Mouse (Mus musculus) kidney, postnatal 0 days (tissue): ENCODE measurements around the gene Sox2. TPM values are rescaled to one million over a fixed set of nuclear protein-coding genes. Genes with fewer than 3 reads are reported as not detected.

ENCODE experiments used
- ATAC-seq: fragments of 200-750 bp; cut with Nextera tagmentation; replicated peaks from 2 replicates; pipeline ENCODE4 v1.8.0; 2017; ENCODE audit warnings: low read depth, moderate number of reproducible peaks, moderate TSS enrichment, moderate library complexity; ENCODE audit not compliant: low FRiP score
- DNase-seq: peaks from one replicate; pipeline ENCODE4 v3.0.0-alpha.2; 2016; ENCODE audit warnings: low spot score
- H3K27ac ChIP-seq: fragments of 300-500 bp; sonication (generic); 2 replicates; pipeline ENCODE4 v1.5.1; 2014; ENCODE audit warnings: mild to moderate bottlenecking
- H3K27me3 ChIP-seq: fragments of 300-500 bp; sonication (generic); 2 replicates; pipeline ENCODE4 v1.6.1; 2014; ENCODE audit warnings: low read length, mixed read lengths; ENCODE audit not compliant: insufficient read depth
- H3K36me3 ChIP-seq: fragments of 300-500 bp; sonication (generic); 2 replicates; pipeline ENCODE4 v1.6.1; 2014; ENCODE audit warnings: low read length, mixed read lengths; ENCODE audit not compliant: insufficient read depth
- H3K4me1 ChIP-seq: fragments of 300-500 bp; sonication (generic); replicated peaks from 2 replicates; pipeline ENCODE4 v1.6.1; 2014; ENCODE audit warnings: antibody characterized with exemption, low read length, mixed read lengths; ENCODE audit not compliant: insufficient read depth
- H3K4me2 ChIP-seq: fragments of 300-500 bp; sonication (generic); 2 replicates; pipeline ENCODE4 v1.6.1; 2014; ENCODE audit warnings: mild to moderate bottlenecking, low read length, moderate library complexity, mixed read lengths
- H3K4me3 ChIP-seq: fragments of 300-500 bp; sonication (generic); replicated peaks from 2 replicates; pipeline ENCODE4 v1.5.1; 2014; ENCODE audit warnings: low read depth, low read length
- H3K9ac ChIP-seq: fragments of 300-500 bp; sonication (generic); 2 replicates; pipeline ENCODE4 v1.6.1; 2014; ENCODE audit warnings: low read depth, low read length
- H3K9me3 ChIP-seq: fragments of 300-500 bp; sonication (generic); replicated peaks from 2 replicates; pipeline ENCODE4 v1.6.1; 2016; ENCODE audit warnings: low read length, inconsistent platforms, mixed read lengths
- CTCF ChIP-seq: IDR thresholded peaks from 2 replicates; pipeline ENCODE4 v1.5.1; 2016; ENCODE audit warnings: antibody characterized with exemption, low read depth, mild to moderate bottlenecking, moderate library complexity
- WGBS: fragments of 180-500 bp; shearing (Covaris S2); extraction: QIAGEN DNeasy Blood & Tissue Kit; methylation state at CpG from one replicate; pipeline ENCODE4 v1.1.7; 2014; 5-methylcytosine and 5-hydroxymethylcytosine counted together
- polyA plus RNA-seq: library from polyadenylated mRNA; unstranded; fragments of >200 nt; fragmentation: Nextera tagmentation; extraction: Ambion mirVana; gene quantifications from 2 replicates; pipeline ENCODE4 v1.2.1, GENCODE M21; 2015

The Sox2 gene
- polyA plus RNA-seq, 1 experiment from 2014 or later = not detected

GRCm38 (mm10) chr3:34658241-34658965 lies 8.2 kb downstream of the Sox2 start:
- ATAC-seq = no peak
- no peak for DNase-seq
- H3K27me3 ChIP-seq = peaks cover 99% of the 10 kb centered on the region
- no peak overlapping the region for H3K27ac ChIP-seq
- no peaks in the 10 kb centered on the region for H3K36me3 ChIP-seq
- H3K4me1 ChIP-seq = no peaks in the 10 kb centered on the region
- no peak overlapping the region for H3K4me3 ChIP-seq
- H3K9me3 ChIP-seq = no peaks in the 10 kb centered on the region
- TF ChIP-seq CTCF = no peak
- WGBS = 56% methylated on average over 7 of the region's 7 CpGs
- no peak overlapping the region for H3K9ac ChIP-seq
- H3K4me2 ChIP-seq = no peak overlapping the region

- 61% methylated on average over 8 of the region's 8 CpGs for WGBS
- Histone ChIP-seq H3K27me3 (peaks cover 99% of the 10 kb centered on the region), H3K9me3 (no peaks in the 10 kb centered on the region), H3K36me3 (no peaks in the 10 kb centered on the region), H3K4me2 (no peak overlapping the region), H3K4me3 (no peak overlapping the region), H3K9ac (no peak overlapping the region), H3K4me1 (peaks cover 4% of the 10 kb centered on the region), H3K27ac (no peak overlapping the region)
- no peak for ATAC-seq
- no peak for DNase-seq
- TF ChIP-seq CTCF = no peak
These were observed 8.8 kb downstream of the Sox2 start for GRCm38 (mm10) chr3:34658966-34659535.

DNA sequence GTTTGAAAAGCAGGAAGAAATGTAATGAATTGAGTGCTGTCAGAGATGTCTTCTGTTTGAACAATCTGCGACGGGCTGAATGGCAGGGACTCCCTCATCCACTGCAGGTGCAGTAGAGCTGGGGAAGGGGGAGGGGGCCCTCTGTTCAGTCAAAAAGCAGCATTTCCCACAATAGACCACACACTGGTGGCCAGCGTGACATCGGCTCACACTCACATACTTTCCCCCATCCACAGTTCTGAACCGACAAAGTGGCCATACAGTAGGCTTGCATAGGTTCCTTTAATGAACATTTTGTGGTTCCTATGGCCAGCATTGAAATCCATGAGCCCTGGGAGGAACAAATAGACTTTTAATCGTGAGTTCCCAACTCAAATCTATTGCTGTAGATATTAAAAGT lies 9.7 kb downstream of the Sox2 start:
- Histone ChIP-seq H3K27ac (no peak overlapping the region), H3K27me3 (peaks cover 98% of the 10 kb centered on the region), H3K4me1 (peaks cover 12% of the 10 kb centered on the region), H3K36me3 (no peaks in the 10 kb centered on the region), H3K9ac (no peak overlapping the region), H3K9me3 (no peaks in the 10 kb centered on the region), H3K4me2 (no peak overlapping the region), H3K4me3 (no peak overlapping the region)
- TF ChIP-seq CTCF = no peak
- 7% methylated on average over 6 of the region's 6 CpGs for WGBS
- DNase-seq (no peak), ATAC-seq (no peak)

DNA sequence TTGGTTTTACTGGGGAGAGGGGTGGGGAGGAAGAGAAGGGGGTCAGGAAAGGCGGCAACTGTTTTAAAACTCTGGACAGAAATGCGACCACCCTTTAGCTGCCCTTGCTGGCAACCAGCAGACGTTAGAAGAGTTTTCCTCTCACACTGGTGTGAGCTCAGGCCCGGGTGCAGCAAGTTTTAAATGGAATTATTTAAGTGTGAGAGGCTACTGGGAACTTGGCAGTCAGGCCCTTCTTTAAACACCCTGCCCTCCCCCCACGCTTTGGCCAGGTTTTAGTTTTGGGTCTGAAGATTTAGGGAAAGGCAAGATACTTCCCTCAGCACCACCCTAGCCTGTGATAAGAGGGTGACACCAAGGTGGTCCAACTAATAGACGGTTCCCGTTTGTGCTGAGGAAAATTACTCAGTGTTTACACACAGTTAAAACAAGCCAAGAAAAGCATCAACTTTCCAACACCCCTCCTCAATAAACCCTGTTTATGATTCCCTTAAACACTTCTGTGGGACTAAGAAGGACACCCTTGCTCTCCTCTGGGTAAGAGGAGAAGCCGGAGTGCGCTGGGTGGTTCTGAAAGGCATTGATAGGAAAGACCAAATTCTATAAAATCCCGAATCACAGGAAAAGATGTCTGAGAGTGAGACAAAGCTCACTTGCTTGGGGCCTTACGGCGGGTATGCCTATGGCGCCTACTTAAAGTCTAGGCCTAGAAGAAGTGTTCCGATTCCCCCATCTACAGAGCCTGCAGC lies 10.5 kb downstream of the Sox2 start:
- Histone ChIP-seq H3K27ac (no peak overlapping the region), H3K4me1 (peaks cover 12% of the 10 kb centered on the region), H3K4me3 (no peak overlapping the region), H3K4me2 (no peak overlapping the region), H3K36me3 (no peaks in the 10 kb centered on the region), H3K27me3 (peaks cover 96% of the 10 kb centered on the region), H3K9me3 (no peaks in the 10 kb centered on the region), H3K9ac (no peak overlapping the region)
- 5% methylated on average over 14 of the region's 14 CpGs for WGBS
- DNase-seq = no peak
- no peak for ATAC-seq
- TF ChIP-seq CTCF = no peak

- TF ChIP-seq CTCF = no peak
- H3K4me2 ChIP-seq = no peak overlapping the region
- no peak overlapping the region for H3K9ac ChIP-seq
- H3K36me3 ChIP-seq = no peaks in the 10 kb centered on the region
- no peak overlapping the region for H3K4me3 ChIP-seq
- DNase-seq (no peak), ATAC-seq (no peak)
- H3K27me3 ChIP-seq = peaks cover 96% of the 10 kb centered on the region
- WGBS = 2% methylated on average over 32 of the region's 32 CpGs
- H3K9me3 ChIP-seq = no peaks in the 10 kb centered on the region
- H3K27ac ChIP-seq = no peak overlapping the region
- H3K4me1 ChIP-seq = peaks cover 12% of the 10 kb centered on the region
These were observed 11.3 kb downstream of the Sox2 start for GRCm38 (mm10) chr3:34661341-34662007.

GRCm38 (mm10) chr3:34662008-34662711 lies 12.0 kb downstream of the Sox2 start:
- Histone ChIP-seq H3K4me2 (no peak overlapping the region), H3K4me3 (no peak overlapping the region), H3K9ac (no peak overlapping the region), H3K9me3 (no peaks in the 10 kb centered on the region), H3K27me3 (peaks cover 96% of the 10 kb centered on the region), H3K36me3 (no peaks in the 10 kb centered on the region), H3K4me1 (peaks cover 12% of the 10 kb centered on the region), H3K27ac (no peak overlapping the region)
- DNase-seq = no peak
- WGBS = 6% methylated on average over 15 of the region's 15 CpGs
- no peak for ATAC-seq
- no peak for TF ChIP-seq CTCF
